Mouse (Mus musculus): ENCODE results near the gene Art1. TPM values are rescaled to one million over a fixed set of nuclear protein-coding genes. Genes with fewer than 3 reads are reported as not detected.
A peak's percentile ranks its signal among the peaks of the same experiment; 100 is the strongest.

Gene Art1
- polyA plus RNA-seq, 1 experiment from 2014 or later = 0.19 TPM

DNA sequence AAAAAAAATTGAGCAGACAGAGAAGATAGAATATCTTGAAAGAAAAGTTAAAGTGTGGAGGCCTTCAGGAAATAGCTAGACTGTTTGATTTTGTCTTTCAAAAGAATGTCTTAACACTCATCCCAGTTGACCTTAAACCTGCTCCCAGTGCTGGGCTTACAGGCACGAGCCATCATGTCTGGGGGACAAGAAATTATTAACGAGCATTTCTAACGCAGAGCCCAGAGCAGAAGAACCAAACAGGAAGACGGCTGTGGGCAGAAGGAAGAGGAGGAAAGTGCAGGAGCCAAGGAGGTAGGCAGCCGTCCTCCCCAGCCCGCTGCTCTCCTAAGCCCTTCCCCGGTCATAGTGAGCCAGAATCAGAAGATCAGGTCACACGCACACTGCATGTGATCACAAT is 21.2 kb upstream of the Art1 start:
- no peak overlapping the region for H3K27ac ChIP-seq (ENCODE audit: low read depth, low read length)
- no peak overlapping the region for H3K9ac ChIP-seq (ENCODE audit: low read depth, low read length)
- H3K27me3 ChIP-seq (replicated peaks; ENCODE audit: control insufficient read depth, insufficient read depth, low read length) = no peaks in the 10 kb centered on the region
- no peak for ATAC-seq
- no peaks in the 10 kb centered on the region for H3K9me3 ChIP-seq (ENCODE audit: control insufficient read depth, low read length)
- no peak overlapping the region for H3K4me2 ChIP-seq (ENCODE audit: low read length)
- H3K36me3 ChIP-seq (ENCODE audit: control insufficient read depth, insufficient read depth, low read length) = peaks cover 19% of the 10 kb centered on the region
- no peaks in the 10 kb centered on the region for H3K4me1 ChIP-seq (ENCODE audit: control insufficient read depth, insufficient read depth, low read depth, low read length)
- WGBS = 96% methylated on average over 8 of the region's 8 CpGs
- H3K4me3 ChIP-seq (ENCODE audit: low read length) = no peak overlapping the region

DNA sequence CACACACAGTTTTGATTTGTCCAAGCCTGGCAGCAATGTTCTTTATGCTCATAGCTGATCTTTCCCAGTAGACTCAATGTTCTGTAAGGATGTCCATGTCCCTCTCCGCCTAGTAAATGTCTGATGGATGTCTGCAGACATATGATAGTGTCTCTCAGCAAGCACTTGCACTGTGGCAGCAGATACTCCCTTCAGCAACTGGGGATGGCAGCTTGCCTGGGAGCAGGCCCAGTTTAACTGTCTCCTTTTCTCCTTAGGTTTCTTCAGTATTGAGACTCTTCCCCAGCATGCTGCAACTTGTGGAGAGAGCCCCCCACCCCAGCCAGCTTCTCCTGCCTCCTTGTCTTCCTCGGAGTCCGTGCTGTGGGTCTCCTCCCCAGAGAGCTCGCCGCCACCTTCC is 19.8 kb upstream of the Art1 start:
- WGBS = 100% methylated on average over 5 of the region's 5 CpGs
- no peak for ATAC-seq
- peaks cover 19% of the 10 kb centered on the region for H3K36me3 ChIP-seq (ENCODE audit: control insufficient read depth, insufficient read depth, low read length)

DNA sequence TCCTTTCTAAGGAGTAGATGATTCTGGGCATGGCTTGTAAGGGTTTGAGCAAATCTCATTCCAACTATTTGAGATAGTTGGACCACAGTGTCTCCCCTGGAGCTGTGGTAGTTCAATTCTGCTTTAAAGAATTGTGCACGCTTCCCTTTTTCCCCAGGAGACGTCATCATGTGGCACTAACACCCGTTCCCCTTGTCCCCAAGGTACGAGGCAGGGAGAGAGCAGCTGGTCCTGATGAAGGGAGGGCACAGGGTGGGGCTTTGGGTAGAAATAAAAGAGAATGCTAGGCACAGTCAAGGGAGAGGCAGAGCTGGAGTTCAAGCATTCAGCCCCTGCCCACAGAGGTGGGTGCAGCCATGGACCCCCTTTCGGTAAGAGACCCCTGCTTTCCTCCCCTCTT is 18.7 kb upstream of the Art1 start, which contains the start of gene Trpc2:
Gene Trpc2, plus strand, starts transcription at position 301 of the 400 bp plus-strand sequence.
- no peak for ATAC-seq
- no peaks in the 10 kb centered on the region for H3K4me1 ChIP-seq (ENCODE audit: control insufficient read depth, insufficient read depth, low read depth, low read length)
- no peaks in the 10 kb centered on the region for H3K27me3 ChIP-seq (replicated peaks; ENCODE audit: control insufficient read depth, insufficient read depth, low read length)
- H3K9ac ChIP-seq (ENCODE audit: low read depth, low read length) = no peak within 1 kb of the TSS
- H3K9me3 ChIP-seq (ENCODE audit: control insufficient read depth, low read length) = no peaks in the 10 kb centered on the region
- peaks cover 10% of the 10 kb centered on the region for H3K36me3 ChIP-seq (ENCODE audit: control insufficient read depth, insufficient read depth, low read length)
- H3K4me3 ChIP-seq (ENCODE audit: low read length) = no peak within 1 kb of the TSS
- no peak within 1 kb of the TSS for H3K27ac ChIP-seq (ENCODE audit: low read depth, low read length)
- H3K4me2 ChIP-seq (ENCODE audit: low read length) = no peak within 1 kb of the TSS
- 78% methylated on average over 5 of the region's 5 CpGs for WGBS

More for the DNA sequence above, 19.8 kb upstream of the Art1 start:
- no peak overlapping the region for H3K4me2 ChIP-seq (ENCODE audit: low read length)
- no peaks in the 10 kb centered on the region for H3K27me3 ChIP-seq (replicated peaks; ENCODE audit: control insufficient read depth, insufficient read depth, low read length)
- H3K9me3 ChIP-seq (ENCODE audit: control insufficient read depth, low read length) = no peaks in the 10 kb centered on the region
- H3K9ac ChIP-seq (ENCODE audit: low read depth, low read length) = no peak overlapping the region
- no peak overlapping the region for H3K27ac ChIP-seq (ENCODE audit: low read depth, low read length)
- H3K4me3 ChIP-seq (ENCODE audit: low read length) = no peak overlapping the region
- no peaks in the 10 kb centered on the region for H3K4me1 ChIP-seq (ENCODE audit: control insufficient read depth, insufficient read depth, low read depth, low read length)

DNA sequence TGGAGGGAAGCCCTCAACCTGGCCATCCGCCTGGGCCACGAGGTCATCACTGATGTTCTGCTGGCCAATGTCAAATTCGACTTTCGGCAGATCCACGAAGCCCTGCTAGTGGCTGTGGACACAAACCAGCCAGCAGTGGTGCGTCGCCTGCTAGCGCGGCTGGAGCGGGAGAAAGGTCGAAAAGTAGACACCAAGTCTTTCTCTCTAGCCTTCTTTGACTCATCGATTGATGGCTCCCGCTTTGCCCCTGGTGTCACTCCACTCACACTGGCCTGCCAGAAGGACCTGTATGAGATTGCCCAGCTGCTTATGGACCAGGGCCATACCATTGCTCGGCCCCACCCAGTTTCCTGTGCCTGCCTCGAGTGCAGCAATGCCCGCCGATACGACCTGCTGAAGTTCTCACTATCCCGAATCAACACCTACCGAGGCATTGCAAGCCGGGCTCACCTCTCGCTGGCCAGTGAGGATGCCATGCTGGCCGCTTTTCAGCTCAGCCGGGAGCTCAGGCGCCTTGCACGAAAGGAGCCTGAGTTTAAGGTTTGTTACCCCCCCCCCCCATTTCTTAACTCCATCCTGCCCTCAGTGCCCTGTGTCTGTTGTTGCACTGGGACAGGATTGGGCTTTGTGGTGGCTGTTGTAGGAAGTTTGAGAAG is 17.4 kb upstream of the Art1 start:
- 95% methylated on average over 26 of the region's 26 CpGs for WGBS
- Histone ChIP-seq H3K4me1 (ENCODE audit: control insufficient read depth, insufficient read depth, low read depth, low read length) (no peaks in the 10 kb centered on the region), H3K36me3 (ENCODE audit: control insufficient read depth, insufficient read depth, low read length) (peaks cover 5% of the 10 kb centered on the region), H3K9me3 (ENCODE audit: control insufficient read depth, low read length) (no peaks in the 10 kb centered on the region), H3K9ac (ENCODE audit: low read depth, low read length) (no peak overlapping the region), H3K27me3 (replicated peaks; ENCODE audit: control insufficient read depth, insufficient read depth, low read length) (no peaks in the 10 kb centered on the region), H3K4me3 (ENCODE audit: low read length) (no peak overlapping the region), H3K27ac (ENCODE audit: low read depth, low read length) (no peak overlapping the region), H3K4me2 (ENCODE audit: low read length) (no peak overlapping the region)
- ATAC-seq = no peak

DNA sequence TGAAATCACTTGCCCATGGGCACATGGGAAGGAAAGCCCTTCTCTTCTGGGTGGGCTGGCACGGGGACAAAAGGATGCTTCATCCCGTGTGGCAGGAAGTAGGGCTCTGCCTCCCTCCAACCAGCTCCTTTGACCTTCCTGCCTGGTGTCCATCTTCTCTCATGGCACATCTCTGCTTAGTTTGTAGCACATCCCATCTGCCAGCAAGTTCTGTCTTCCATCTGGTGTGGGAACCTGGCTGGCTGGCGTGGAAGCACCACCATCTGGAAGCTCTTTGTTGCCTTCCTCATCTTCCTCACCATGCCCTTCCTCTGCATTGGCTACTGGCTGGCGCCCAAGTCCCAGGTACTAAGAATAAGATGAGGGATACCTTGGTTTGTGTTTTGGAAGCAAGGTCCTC is 14.2 kb upstream of the Art1 start:
- H3K9me3 ChIP-seq (ENCODE audit: control insufficient read depth, low read length) = no peaks in the 10 kb centered on the region
- no peak overlapping the region for H3K9ac ChIP-seq (ENCODE audit: low read depth, low read length)
- peaks cover 4% of the 10 kb centered on the region; the same call in 1 of the 2 replicates for H3K36me3 ChIP-seq (ENCODE audit: control insufficient read depth, insufficient read depth, low read length)
- 88% methylated on average over 4 of the region's 4 CpGs for WGBS
- H3K4me2 ChIP-seq (ENCODE audit: low read length) = no peak overlapping the region
- no peak overlapping the region for H3K27ac ChIP-seq (ENCODE audit: low read depth, low read length)
- no peak for ATAC-seq
- H3K4me3 ChIP-seq (ENCODE audit: low read length) = no peak overlapping the region
- H3K4me1 ChIP-seq (ENCODE audit: control insufficient read depth, insufficient read depth, low read depth, low read length) = no peaks in the 10 kb centered on the region
- H3K27me3 ChIP-seq (replicated peaks; ENCODE audit: control insufficient read depth, insufficient read depth, low read length) = no peaks in the 10 kb centered on the region

DNA sequence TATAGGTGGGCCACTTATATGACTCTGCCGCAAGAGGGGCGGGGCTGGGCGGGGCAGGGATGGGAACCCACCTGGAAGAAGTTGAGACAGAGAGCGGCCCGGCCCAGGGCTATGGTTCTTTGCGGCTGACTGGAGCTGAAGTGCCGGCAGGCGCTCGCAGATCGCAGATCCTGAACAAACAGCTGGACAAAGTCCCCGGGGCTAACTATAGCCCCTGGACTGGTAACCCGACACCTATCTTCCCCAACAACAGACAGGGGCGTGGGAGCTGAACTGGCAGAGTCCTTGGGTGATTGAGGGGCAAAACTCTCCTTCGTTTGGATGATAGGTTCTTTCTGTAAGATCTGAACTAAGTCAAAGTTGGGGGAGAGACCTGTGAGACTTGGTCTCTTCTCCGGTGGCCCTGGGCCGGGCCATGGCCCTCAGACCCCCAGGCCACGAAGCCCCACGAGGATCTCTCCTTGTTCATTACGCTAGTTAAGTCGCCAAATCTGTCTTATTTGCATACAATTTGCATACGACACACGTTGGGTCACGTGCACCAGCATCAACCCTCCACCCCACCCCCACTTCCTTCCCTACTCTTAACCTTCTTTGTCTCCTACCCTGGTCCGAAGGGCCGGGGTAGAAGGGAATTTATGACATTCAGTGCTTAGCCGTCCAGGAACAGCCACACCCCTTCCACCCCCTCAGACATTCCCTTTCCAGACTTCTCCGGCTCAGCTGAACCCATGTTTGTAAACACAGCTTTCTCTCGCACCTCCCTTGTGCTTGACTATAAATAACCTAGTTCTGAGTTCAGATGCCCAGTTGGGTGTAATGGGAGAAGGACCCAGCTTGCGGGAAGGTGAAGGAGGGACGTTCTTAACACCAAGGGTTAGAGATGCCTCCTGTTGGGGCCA is 1.5 kb upstream of the Art1 start:
- H3K4me3 ChIP-seq (ENCODE audit: low read length) = peak overlapping the region; percentile 3; the same call in 1 of the 2 replicates
- H3K36me3 ChIP-seq (ENCODE audit: control insufficient read depth, insufficient read depth, low read length) = no peaks in the 10 kb centered on the region
- no peaks in the 10 kb centered on the region for H3K9me3 ChIP-seq (ENCODE audit: control insufficient read depth, low read length)
- H3K27ac ChIP-seq (ENCODE audit: low read depth, low read length) = no peak overlapping the region
- 6% methylated on average over 30 of the region's 30 CpGs for WGBS
- H3K4me1 ChIP-seq (ENCODE audit: control insufficient read depth, insufficient read depth, low read depth, low read length) = no peaks in the 10 kb centered on the region; the same call in 1 of the 2 replicates
- H3K27me3 ChIP-seq (replicated peaks; ENCODE audit: control insufficient read depth, insufficient read depth, low read length) = no peaks in the 10 kb centered on the region
- no peak overlapping the region for H3K9ac ChIP-seq (ENCODE audit: low read depth, low read length)
- peak overlapping the region; percentile 42 for H3K4me2 ChIP-seq (ENCODE audit: low read length)
- ATAC-seq = no peak

DNA sequence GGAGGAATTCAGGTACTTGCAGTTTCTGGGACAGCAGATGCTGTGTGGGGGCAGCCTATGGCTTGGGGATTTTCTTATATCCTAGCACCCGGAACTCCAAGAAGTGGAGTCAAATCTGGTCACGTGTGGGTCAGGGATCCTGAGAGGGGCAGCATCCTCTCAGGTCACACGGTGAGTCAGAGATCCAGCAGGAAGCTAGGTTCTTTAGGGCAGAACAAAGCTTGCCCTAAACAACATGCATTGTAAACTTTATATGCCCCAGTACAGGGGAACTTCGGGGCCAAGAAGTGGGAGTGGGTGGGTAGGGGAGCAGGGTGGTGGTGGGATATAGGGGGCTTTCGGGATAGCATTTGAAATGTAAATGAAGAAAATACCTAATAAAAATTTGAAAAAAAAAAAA is 675 bp upstream of the Art1 start:
- no peak for ATAC-seq
- no peak overlapping the region for H3K9ac ChIP-seq (ENCODE audit: low read depth, low read length)
- H3K9me3 ChIP-seq (ENCODE audit: control insufficient read depth, low read length) = no peaks in the 10 kb centered on the region
- H3K4me3 ChIP-seq (ENCODE audit: low read length) = no peak overlapping the region
- no peaks in the 10 kb centered on the region; the same call in 1 of the 2 replicates for H3K4me1 ChIP-seq (ENCODE audit: control insufficient read depth, insufficient read depth, low read depth, low read length)
- H3K27ac ChIP-seq (ENCODE audit: low read depth, low read length) = no peak overlapping the region
- H3K27me3 ChIP-seq (replicated peaks; ENCODE audit: control insufficient read depth, insufficient read depth, low read length) = no peaks in the 10 kb centered on the region
- no peak overlapping the region for H3K4me2 ChIP-seq (ENCODE audit: low read length)
- H3K36me3 ChIP-seq (ENCODE audit: control insufficient read depth, insufficient read depth, low read length) = no peaks in the 10 kb centered on the region
- 68% methylated on average over 5 of the region's 5 CpGs for WGBS

DNA sequence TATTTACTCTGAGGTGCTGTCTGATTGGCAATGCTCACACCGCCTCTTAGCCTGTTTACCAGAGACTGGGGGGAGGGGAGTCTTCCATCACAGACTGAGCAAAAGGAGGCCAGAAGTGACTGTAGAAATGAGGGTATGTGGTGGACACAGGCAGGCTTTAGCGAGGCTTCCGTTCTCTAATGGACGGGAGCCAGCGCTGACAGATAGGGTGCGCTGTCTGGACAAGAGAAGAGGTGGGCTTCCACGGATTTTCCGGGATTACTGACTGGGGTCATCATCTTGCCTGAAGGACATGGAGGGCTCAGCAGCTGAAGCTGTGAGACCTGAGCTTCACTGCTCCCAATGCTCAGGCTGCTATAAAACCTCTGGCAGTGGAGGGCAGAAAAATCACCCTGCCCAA is 698 bp downstream of the Art1 start:
- 48% methylated on average over 8 of the region's 8 CpGs for WGBS
- no peak for ATAC-seq
- H3K4me3 ChIP-seq (ENCODE audit: low read length) = no peak overlapping the region
- no peaks in the 10 kb centered on the region for H3K36me3 ChIP-seq (ENCODE audit: control insufficient read depth, insufficient read depth, low read length)
- no peak overlapping the region for H3K9ac ChIP-seq (ENCODE audit: low read depth, low read length)
- H3K27me3 ChIP-seq (replicated peaks; ENCODE audit: control insufficient read depth, insufficient read depth, low read length) = no peaks in the 10 kb centered on the region
- H3K4me1 ChIP-seq (ENCODE audit: control insufficient read depth, insufficient read depth, low read depth, low read length) = no peaks in the 10 kb centered on the region; the same call in none of the 2 replicates
- H3K27ac ChIP-seq (ENCODE audit: low read depth, low read length) = no peak overlapping the region
- H3K9me3 ChIP-seq (ENCODE audit: control insufficient read depth, low read length) = no peaks in the 10 kb centered on the region
- H3K4me2 ChIP-seq (ENCODE audit: low read length) = no peak overlapping the region

DNA sequence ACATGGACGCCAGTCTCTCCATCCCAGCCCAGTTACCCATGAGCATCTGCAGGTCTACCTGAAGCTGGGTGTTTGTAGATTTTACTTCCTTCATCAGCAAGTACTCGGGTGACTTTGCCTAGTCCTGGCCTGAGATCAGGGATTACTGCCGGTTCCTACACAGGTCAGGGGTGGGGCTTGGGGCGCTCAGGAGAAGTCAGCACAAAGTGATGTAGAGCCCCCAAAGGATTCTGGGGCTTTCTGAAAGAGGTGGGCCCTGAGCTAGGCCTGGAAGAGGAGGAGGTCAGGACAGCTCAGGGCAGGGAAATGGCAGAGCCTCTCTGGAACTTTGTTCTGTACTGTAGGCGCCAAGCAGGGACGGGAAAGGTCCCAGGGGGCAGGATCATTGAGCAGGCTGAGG is 1.2 kb downstream of the Art1 start:
- WGBS = 44% methylated on average over 6 of the region's 6 CpGs
- Histone ChIP-seq H3K36me3 (ENCODE audit: control insufficient read depth, insufficient read depth, low read length) (no peaks in the 10 kb centered on the region), H3K4me1 (ENCODE audit: control insufficient read depth, insufficient read depth, low read depth, low read length) (no peaks in the 10 kb centered on the region; the same call in none of the 2 replicates), H3K27ac (ENCODE audit: low read depth, low read length) (no peak overlapping the region), H3K4me3 (ENCODE audit: low read length) (no peak overlapping the region), H3K27me3 (replicated peaks; ENCODE audit: control insufficient read depth, insufficient read depth, low read length) (no peaks in the 10 kb centered on the region), H3K4me2 (ENCODE audit: low read length) (no peak overlapping the region), H3K9ac (ENCODE audit: low read depth, low read length) (no peak overlapping the region), H3K9me3 (ENCODE audit: control insufficient read depth, low read length) (no peaks in the 10 kb centered on the region)
- no peak for ATAC-seq
